Mouse (Mus musculus): ENCODE results near the gene Cryaa. TPM values are rescaled to one million over a fixed set of nuclear protein-coding genes. Genes with fewer than 3 reads are reported as not detected.
"Not testable (repeated sequence)": the region's sequence is repeated elsewhere in the genome, so short reads cannot be mapped to it uniquely, and the experiment has no call there.

The Cryaa gene
- total RNA-seq, 1 experiment from 2014 or later, result 1.0 TPM

DNA sequence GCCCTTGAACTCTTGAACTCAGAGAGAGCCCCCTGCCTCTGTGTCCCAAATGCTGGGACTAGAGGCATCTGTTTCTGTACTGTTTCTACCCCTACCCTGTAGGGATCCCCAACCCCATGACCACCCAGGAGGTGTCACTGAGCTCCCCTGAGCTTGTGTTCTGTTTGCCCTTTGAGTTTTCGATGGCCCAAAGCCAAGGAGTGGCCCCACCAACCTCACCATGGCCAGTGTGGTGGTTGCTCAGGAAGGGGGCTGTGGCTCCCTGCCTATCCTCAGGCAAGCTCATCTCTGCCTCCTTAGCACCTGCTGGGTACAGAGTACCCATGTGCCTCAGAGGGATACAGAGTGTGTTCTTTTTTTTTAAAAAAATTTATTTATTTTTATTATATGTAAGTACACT lies 17.3 kb downstream of the Cryaa start:
- ATAC-seq (ENCODE audit: extremely low read depth, insufficient number of reproducible peaks, low FRiP score, poor library complexity, severe bottlenecking), result no peak

DNA sequence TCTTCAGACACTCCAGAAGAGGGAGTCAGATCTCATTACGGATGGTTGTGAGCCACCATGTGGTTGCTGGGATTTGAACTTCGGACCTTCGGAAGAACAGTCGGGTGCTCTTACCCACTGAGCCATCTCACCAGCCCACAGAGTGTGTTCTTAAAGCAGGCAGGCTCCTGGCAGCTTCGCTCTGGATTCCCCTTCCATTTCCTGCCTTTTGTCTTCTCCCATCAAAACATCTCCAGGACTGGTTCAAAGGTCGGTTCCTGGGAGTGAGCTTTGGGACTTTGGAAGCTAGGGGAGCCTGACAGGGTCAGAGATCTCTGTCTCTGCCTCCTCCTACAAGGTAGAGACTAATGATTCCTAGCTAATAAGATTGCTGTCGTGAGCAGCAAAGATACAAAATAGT lies 17.7 kb downstream of the Cryaa start:
- not testable (repeated sequence) for ATAC-seq (ENCODE audit: extremely low read depth, insufficient number of reproducible peaks, low FRiP score, poor library complexity, severe bottlenecking)

DNA sequence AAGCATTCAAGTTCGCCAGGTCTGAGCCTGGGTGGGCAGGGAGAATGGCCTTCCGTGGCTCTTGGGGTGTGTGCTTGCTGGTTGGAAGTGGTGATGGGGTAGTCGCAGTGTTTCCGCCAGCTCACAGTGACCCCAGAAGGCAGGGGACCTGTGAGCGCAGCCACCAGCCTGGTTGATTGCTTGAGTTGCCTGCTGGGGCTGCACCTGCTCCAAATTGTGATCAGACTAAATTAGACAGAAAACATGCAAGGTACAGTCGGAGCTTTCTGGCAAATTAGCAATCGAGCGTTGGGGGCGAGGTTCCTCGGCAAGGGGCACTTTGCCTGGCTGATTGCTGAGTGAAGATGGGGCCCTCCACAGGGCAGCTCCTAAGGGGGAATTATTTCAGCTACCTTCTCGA lies 20.7 kb downstream of the Cryaa start:
- no peak for ATAC-seq (ENCODE audit: extremely low read depth, insufficient number of reproducible peaks, low FRiP score, poor library complexity, severe bottlenecking)

DNA sequence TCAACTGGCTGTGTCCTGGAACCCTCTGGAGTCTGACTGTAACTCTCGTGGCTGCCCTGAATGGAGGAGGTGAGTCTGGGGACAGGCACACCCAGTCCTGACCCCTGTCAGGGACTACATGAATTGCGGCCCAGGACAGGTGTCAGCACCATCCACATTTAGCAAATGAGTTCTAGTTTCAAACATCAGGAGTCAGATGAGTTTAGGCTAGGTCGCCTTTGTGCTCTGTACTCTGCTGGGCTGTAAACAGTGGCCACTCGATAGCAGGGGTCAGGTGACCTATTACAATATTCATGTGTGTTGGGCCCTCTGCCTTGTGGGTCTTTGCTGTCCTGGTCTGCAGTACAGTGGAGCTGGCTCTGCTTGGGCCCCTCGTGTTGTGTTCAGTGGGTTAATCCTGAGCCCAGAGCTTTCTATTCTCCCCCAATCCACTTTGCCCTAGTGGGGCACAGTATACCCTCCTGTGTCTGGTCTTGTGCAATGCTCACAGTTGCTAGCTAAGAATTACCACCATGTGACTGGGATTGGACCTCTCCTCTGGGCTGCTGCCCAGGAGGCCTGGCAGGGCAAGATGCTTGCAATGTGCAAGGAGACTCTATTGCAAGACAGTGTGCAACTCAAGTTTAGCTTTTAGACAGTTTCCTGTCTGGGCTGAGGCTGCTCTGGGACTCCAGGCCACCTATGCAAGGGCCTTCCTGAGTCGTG lies 25.8 kb downstream of the Cryaa start:
- no peak for ATAC-seq (ENCODE audit: extremely low read depth, insufficient number of reproducible peaks, low FRiP score, poor library complexity, severe bottlenecking)

- no peak for ATAC-seq (ENCODE audit: extremely low read depth, insufficient number of reproducible peaks, low FRiP score, poor library complexity, severe bottlenecking)
Measured at GRCm38 (mm10) chr17:31705271-31706020, 27.8 kb downstream of the Cryaa start.

DNA sequence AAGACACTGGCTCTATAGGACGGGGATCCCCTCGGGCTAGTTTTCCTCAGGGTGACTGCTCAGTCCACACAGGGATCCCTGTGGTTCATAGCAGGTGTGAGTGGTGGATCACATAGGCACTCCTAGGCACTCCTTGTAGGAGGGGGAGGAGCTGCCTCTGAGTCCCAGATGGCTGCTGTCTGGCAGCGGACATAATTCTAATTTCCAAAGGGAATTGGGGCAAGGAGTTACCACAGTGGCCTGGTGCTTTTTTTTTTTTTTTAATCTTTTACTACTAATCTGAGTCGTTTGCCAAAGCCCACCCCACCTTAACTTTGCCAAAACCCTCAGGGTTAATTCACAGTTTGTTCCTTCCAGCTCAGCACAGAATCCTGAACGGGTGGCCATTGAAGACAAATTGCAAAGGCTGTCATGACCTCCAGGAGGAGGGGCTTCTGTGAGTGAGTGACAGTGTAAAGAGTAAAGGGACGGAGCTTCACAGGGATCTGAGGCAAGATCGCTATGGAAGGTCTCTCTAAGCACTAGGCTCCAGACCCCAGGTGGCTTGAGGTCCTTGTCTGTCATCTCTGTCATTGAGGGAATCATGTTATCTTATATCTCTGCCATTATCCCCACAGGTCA lies 31.6 kb downstream of the Cryaa start:
- ATAC-seq (ENCODE audit: extremely low read depth, insufficient number of reproducible peaks, low FRiP score, poor library complexity, severe bottlenecking), result no peak

- ATAC-seq (ENCODE audit: extremely low read depth, insufficient number of reproducible peaks, low FRiP score, poor library complexity, severe bottlenecking), result no peak
Measured at GRCm38 (mm10) chr17:31710455-31710854, 32.8 kb downstream of the Cryaa start.

DNA sequence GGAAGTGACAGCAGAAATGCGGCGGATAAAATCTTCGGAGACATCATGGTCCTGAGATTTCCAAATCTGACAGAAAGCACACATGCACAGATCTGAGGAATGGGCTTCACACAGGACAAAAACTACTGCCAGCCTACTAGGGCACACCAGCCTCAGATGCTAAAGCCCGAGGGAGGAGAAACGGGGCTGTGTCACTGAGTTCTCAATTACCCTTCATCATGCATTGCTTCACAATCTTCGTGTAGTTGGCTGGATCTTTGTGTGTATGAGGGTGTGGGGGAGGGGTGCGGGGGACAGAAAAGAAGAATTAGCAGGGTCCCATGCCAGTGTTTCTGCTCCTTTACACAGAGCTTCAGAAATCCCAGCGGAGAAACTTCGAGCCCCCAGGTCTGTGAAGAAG lies 36.1 kb downstream of the Cryaa start:
- ATAC-seq (ENCODE audit: extremely low read depth, insufficient number of reproducible peaks, low FRiP score, poor library complexity, severe bottlenecking), result no peak

GRCm38 (mm10) chr17:31714125-31714524 lies 36.5 kb downstream of the Cryaa start:
- ATAC-seq (ENCODE audit: extremely low read depth, insufficient number of reproducible peaks, low FRiP score, poor library complexity, severe bottlenecking), result no peak

- ATAC-seq (ENCODE audit: extremely low read depth, insufficient number of reproducible peaks, low FRiP score, poor library complexity, severe bottlenecking), result no peak
Measured at GRCm38 (mm10) chr17:31715006-31715405, 37.4 kb downstream of the Cryaa start.

DNA sequence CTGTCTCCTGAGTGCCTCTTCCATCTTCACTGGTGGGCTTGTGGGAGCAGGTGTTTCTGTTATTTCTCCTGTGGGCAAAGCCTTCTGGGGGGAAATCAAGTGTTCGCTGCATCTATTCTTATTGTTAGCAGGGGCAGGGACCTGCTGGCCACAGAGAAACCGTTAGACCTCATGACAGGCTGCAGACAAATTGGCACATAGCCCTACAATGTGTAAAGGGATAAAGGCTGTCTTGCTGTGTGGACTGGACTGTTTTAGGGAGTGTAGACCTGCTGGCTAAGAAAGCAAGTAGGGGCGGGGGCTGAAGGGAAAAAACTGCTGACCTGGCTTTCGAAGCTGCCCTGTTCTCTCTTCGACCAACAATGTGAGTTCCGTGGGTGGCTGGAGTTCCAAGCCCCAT lies 44.0 kb downstream of the Cryaa start:
- ATAC-seq (ENCODE audit: extremely low read depth, insufficient number of reproducible peaks, low FRiP score, poor library complexity, severe bottlenecking), result no peak

- ATAC-seq (ENCODE audit: extremely low read depth, insufficient number of reproducible peaks, low FRiP score, poor library complexity, severe bottlenecking), result no peak
Measured at GRCm38 (mm10) chr17:31725366-31725765, 47.8 kb downstream of the Cryaa start.

DNA sequence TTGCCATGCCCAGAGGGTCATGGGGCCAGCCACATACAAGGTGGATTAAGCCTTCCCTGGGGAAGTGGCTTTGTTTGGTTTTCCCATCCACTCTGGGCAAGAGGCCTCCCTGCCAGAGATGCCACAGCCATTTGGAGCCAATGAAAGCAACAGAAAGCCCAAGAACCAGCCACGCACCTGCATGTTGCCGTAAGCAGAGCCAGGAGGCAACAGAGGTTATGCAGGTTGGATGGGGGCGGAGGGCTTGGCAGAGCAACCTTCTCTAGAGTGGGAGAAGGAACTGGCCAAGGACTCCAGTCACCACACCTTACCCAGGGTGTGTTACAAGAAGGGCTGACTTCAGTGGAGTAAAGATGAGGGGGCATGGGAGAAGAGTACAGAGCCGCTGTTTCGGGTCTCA lies 48.6 kb downstream of the Cryaa start:
- ATAC-seq (ENCODE audit: extremely low read depth, insufficient number of reproducible peaks, low FRiP score, poor library complexity, severe bottlenecking), result no peak

GRCm38 (mm10) chr17:31727230-31727629 lies 49.6 kb downstream of the Cryaa start:
- ATAC-seq (ENCODE audit: extremely low read depth, insufficient number of reproducible peaks, low FRiP score, poor library complexity, severe bottlenecking), result no peak

DNA sequence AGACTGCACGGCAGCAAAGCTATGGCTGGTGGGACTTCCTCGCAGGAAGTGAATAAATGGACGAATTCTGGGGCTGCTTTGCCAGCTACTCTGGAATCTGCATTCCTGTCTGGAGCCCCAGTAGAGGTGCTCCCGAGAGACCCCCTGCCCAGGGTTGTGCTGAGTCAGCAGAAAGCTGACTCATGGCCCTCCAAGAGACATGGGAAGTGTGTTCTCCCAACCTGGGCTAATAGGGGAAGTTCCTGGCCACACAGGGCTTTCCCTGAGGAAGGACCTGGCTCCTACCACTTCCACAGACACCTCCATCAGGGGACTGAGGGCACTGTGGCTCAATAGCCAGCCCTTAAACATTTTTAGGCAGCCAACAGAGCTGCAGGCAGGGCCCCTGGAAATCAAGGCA lies 50.4 kb downstream of the Cryaa start:
- ATAC-seq (ENCODE audit: extremely low read depth, insufficient number of reproducible peaks, low FRiP score, poor library complexity, severe bottlenecking), result no peak

DNA sequence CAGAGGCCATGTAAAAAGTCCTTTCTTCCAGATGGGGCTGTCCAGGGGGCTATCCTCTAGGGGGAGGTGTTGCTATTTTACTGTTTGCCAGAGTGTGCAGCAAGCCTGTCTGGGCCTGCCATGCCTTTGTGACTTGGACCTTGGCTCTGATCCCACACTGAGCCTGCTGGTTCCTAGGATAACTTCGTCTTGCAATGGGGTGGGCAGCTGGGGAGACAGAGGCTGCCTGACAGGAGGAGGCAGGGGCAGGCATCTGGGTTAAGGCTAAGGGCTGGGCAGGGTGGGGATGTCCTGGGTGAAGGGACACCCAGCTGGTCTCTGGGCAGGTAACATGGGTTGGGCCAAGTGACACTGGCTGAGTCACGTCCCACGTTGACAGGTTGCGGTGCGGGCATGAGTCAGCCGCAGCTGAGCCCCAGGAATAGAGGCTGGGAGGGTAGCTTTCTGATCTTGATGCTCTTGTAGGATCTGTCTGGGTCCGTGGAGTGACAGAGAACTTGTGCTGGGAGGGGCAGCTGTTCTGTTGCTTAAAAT lies 51.4 kb downstream of the Cryaa start:
- ATAC-seq (ENCODE audit: extremely low read depth, insufficient number of reproducible peaks, low FRiP score, poor library complexity, severe bottlenecking), result peak; percentile 14; the same call in 1 of the 2 replicates

GRCm38 (mm10) chr17:31731038-31731437 lies 53.4 kb downstream of the Cryaa start:
- ATAC-seq (ENCODE audit: extremely low read depth, insufficient number of reproducible peaks, low FRiP score, poor library complexity, severe bottlenecking), result no peak
